Mouse (Mus musculus) limb, embryonic 10.5 days (tissue): ENCODE measurements at regions not wholly inside any gene's neighbourhood (a gene's known extent, or its start where the extent isn't known, plus 50 kb on each side); places are given as distances from the start of the nearest gene placed in this dataset.

Source experiments
- DNase-seq: peaks from one replicate; pipeline ENCODE4 v3.0.0-alpha.2; 2017; ENCODE audit warnings: low spot score
- H3K27ac ChIP-seq: fragments of 300-500 bp; sonication (generic); 2 replicates; pipeline ENCODE4 v1.5.1; 2016; ENCODE audit warnings: mild to moderate bottlenecking
- H3K27me3 ChIP-seq: fragments of 300-500 bp; sonication (generic); 2 replicates; pipeline ENCODE4 v1.6.1; 2016; ENCODE audit warnings: low read depth, mild to moderate bottlenecking; ENCODE audit not compliant: poor library complexity, severe bottlenecking
- H3K36me3 ChIP-seq: fragments of 300-500 bp; sonication (generic); 2 replicates; pipeline ENCODE4 v1.6.1; 2016; ENCODE audit warnings: mild to moderate bottlenecking, moderate library complexity
- H3K4me1 ChIP-seq: fragments of 300-500 bp; sonication (generic); 2 replicates; pipeline ENCODE4 v1.6.1; 2016
- H3K4me3 ChIP-seq: fragments of 300-500 bp; sonication (generic); 2 replicates; pipeline ENCODE4 v1.5.1; 2016; ENCODE audit warnings: mild to moderate bottlenecking, moderate library complexity
- H3K9me3 ChIP-seq: fragments of 300-500 bp; sonication (generic); replicated peaks from 2 replicates; pipeline ENCODE4 v1.6.1; 2016; ENCODE audit warnings: mild to moderate bottlenecking
- WGBS: fragments of 180-500 bp; shearing (Covaris S2); methylation state at CpG from one replicate; pipeline ENCODE4 v1.1.7; 2016; 5-methylcytosine and 5-hydroxymethylcytosine counted together

- no peaks in the 10 kb centered on the region for H3K27me3 ChIP-seq
- no peak overlapping the region for H3K27ac ChIP-seq
- H3K36me3 ChIP-seq, result no peaks in the 10 kb centered on the region
- no peak for DNase-seq
- H3K4me1 ChIP-seq, result no peaks in the 10 kb centered on the region
- H3K4me3 ChIP-seq, result no peak overlapping the region
- H3K9me3 ChIP-seq, result no peaks in the 10 kb centered on the region
- 85% methylated on average over 10 of the region's 10 CpGs for WGBS
These were observed 75.6 kb upstream of the Dap start for GRCm38 (mm10) chr15:31148251-31149145.

GRCm38 (mm10) chr15:31149855-31150254 lies 74.3 kb upstream of the Dap start:
- Histone ChIP-seq H3K4me1 (peaks cover 3% of the 10 kb centered on the region), H3K36me3 (no peaks in the 10 kb centered on the region), H3K27me3 (no peaks in the 10 kb centered on the region), H3K9me3 (no peaks in the 10 kb centered on the region), H3K27ac (no peak overlapping the region), H3K4me3 (no peak overlapping the region)
- 81% methylated on average over 2 of the region's 2 CpGs for WGBS
- DNase-seq, result no peak

- Histone ChIP-seq H3K27me3 (no peaks in the 10 kb centered on the region), H3K27ac (no peak overlapping the region), H3K4me3 (no peak overlapping the region), H3K9me3 (no peaks in the 10 kb centered on the region), H3K36me3 (no peaks in the 10 kb centered on the region), H3K4me1 (peaks cover 13% of the 10 kb centered on the region)
- DNase-seq, result peak; percentile 41
- 57% methylated on average over 21 of the region's 21 CpGs for WGBS
These were observed 73.3 kb upstream of the Dap start for GRCm38 (mm10) chr15:31150546-31151471.

DNA sequence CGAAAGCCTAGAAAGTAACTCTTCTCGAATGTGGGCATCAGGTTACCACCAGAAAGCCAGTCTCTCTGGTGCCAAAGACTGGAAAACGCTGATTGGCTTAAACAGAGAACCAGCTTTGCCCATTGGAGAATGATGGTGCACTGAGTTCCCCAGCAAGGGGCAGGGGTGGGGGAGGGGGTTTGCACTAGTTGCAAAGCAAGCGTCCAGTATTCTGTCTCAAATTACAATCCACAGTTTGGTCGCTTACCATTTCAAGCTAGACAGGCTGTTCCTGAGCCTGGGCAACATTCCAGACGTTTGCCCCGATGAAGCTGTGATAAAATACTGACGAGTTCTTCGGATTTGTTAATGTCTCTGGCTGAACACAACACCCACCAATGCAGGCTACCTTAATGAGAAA lies 69.0 kb upstream of the Dap start:
- Histone ChIP-seq H3K4me3 (no peak overlapping the region), H3K27ac (peak overlapping the region; percentile 74), H3K27me3 (no peaks in the 10 kb centered on the region), H3K9me3 (no peaks in the 10 kb centered on the region), H3K36me3 (no peaks in the 10 kb centered on the region), H3K4me1 (peaks cover 17% of the 10 kb centered on the region)
- peak; percentile 66 for DNase-seq
- 39% methylated on average over 9 of the region's 9 CpGs for WGBS

DNA sequence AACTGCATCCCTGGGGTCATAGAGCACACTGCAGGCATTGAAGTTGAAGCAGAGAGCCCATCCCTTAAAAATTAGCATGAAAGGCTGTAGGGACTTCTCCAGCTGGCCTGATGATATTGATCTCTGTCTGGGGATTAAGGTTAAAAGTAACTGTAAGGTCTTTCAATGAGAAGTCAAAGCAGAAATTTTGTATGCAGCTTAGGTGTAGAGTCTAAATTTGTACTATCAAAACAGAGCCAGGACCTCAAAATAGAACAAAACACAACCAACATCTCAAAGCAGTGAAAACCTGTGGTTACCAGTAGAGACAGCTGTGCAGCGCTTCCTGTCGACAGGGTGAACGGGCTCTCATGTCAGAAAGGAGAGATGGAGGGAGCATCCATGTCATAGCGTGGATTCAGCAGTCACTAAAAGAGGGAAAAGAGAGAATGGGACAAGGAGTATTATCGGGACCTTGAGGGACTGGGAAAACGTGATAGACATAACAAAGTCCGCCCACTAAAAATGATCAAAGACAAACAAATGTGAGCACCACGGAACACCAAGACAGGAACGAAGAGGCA lies 57.5 kb upstream of the Dap start:
- H3K27me3 ChIP-seq, result no peaks in the 10 kb centered on the region
- H3K27ac ChIP-seq, result no peak overlapping the region
- H3K36me3 ChIP-seq, result no peaks in the 10 kb centered on the region
- WGBS, result 86% methylated on average over 9 of the region's 9 CpGs
- no peaks in the 10 kb centered on the region for H3K9me3 ChIP-seq
- no peak overlapping the region for H3K4me3 ChIP-seq
- no peaks in the 10 kb centered on the region for H3K4me1 ChIP-seq
- DNase-seq, result no peak

- H3K4me1 ChIP-seq, result no peaks in the 10 kb centered on the region
- H3K27me3 ChIP-seq, result no peaks in the 10 kb centered on the region
- H3K36me3 ChIP-seq, result no peaks in the 10 kb centered on the region
- H3K4me3 ChIP-seq, result no peak overlapping the region
- H3K27ac ChIP-seq, result no peak overlapping the region
- no peak for DNase-seq
- 89% methylated on average over 5 of the region's 5 CpGs for WGBS
- no peaks in the 10 kb centered on the region for H3K9me3 ChIP-seq
These were observed 56.6 kb upstream of the Dap start for GRCm38 (mm10) chr15:31167506-31167905.

DNA sequence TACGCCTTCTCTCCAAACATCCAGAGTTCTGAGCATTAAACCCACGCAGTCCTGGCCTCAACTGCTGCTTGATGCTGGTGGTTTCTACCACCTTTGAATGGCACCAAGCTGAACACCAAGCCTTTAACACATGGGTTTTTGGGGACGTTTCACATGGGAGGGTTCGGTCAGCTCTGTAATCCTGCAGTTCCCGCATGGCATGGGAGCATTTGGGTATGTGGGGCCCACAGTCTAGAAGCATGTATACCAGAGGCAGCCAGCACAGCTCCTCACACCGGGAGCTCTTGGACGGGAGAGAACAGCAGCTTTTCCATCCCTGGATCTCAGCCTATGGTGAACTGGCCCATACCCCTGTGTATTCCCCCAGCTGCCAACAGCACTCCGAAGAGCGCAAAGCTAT lies 55.9 kb upstream of the Dap start:
- no peak for DNase-seq
- H3K9me3 ChIP-seq, result no peaks in the 10 kb centered on the region
- 92% methylated on average over 9 of the region's 9 CpGs for WGBS

DNA sequence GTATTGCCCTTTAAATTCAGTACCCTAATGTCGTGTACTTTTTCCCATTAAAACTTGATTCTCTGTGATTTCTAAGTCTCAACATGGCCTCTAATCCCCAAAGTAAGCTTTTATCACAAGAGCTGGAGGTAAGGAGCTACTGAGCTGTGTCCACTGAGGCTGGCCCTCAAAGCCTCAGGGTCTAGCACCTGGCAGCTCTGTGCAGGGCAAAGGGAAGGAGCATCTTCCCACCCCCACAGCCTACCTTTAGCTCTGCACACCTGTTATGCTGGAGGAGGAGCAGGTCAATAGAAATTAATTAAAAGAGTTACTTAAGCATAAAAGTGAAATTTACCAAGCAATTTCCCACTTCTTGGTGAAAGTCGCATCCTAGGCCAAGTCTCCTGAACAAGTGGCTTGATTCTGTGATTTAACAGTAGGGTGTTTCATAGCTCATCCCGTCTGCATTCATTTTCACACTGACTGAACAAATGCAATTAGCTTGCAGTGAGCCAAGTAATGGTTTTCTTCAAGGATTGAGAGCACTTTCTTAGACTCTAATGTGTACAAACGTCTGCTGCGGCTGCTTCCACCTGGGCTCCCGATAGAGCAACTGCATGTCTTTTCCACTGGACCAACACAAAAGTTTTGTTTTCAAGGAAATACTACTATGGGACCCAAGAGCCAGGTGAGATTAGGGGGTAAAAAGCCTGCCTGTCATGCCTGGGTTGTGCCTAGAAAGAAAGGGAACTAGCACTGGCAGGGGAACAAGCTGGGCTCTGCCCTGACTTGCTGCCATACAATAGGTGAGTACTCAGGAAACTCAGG lies 50.6 kb upstream of the Dap start:
- Histone ChIP-seq H3K4me3 (no peak overlapping the region), H3K27ac (no peak overlapping the region), H3K27me3 (no peaks in the 10 kb centered on the region), H3K36me3 (no peaks in the 10 kb centered on the region), H3K9me3 (no peaks in the 10 kb centered on the region), H3K4me1 (0 out of 2 replicates have a peak, but pooled peaks cover 2% of the 10 kb centered on the region)
- 84% methylated on average over 6 of the region's 6 CpGs for WGBS
- DNase-seq, result no peak

More for the DNA sequence above, 55.9 kb upstream of the Dap start:
- Histone ChIP-seq H3K4me1 (no peaks in the 10 kb centered on the region), H3K27me3 (no peaks in the 10 kb centered on the region), H3K4me3 (no peak overlapping the region), H3K27ac (no peak overlapping the region), H3K36me3 (no peaks in the 10 kb centered on the region)
